Mouse (Mus musculus) v-Abl transformed pro-B cells (cell line): ENCODE measurements around the gene Flnb.

Experiments used
- in situ Hi-C, 2 experiments: fragments of 400-800 bp; cut with MboI; formaldehyde crosslinking; loops; one replicate each; pipeline ENCODE4 v1.15.1; 2025; ENCODE audit not compliant: unreplicated experiment in 2 of 2

The Flnb gene

GRCm38 (mm10) chr14:7824651-7825268, 7.0 kb downstream of the Flnb start:
- in situ Hi-C loops = no loop called here

- in situ Hi-C loops = no loop called here
Observed at GRCm38 (mm10) chr14:7826151-7826937, 8.6 kb downstream of the Flnb start.

GRCm38 (mm10) chr14:7829181-7829580, 11.4 kb downstream of the Flnb start:
- in situ Hi-C loops = no loop called here

- in situ Hi-C loops = no loop called here
Observed at GRCm38 (mm10) chr14:7831770-7832439, 14.1 kb downstream of the Flnb start.

GRCm38 (mm10) chr14:7832440-7832783, 14.7 kb downstream of the Flnb start:
- in situ Hi-C loops = no loop called here

GRCm38 (mm10) chr14:7833458-7833857, 15.7 kb downstream of the Flnb start:
- in situ Hi-C loops = no loop called here

- in situ Hi-C loops = no loop called here
Observed at GRCm38 (mm10) chr14:7838564-7839089, 20.9 kb downstream of the Flnb start.

- in situ Hi-C loops = no loop called here
Observed at GRCm38 (mm10) chr14:7839950-7840514, 22.3 kb downstream of the Flnb start.

- in situ Hi-C loops = no loop called here
Observed at GRCm38 (mm10) chr14:7842631-7843332, 25.0 kb downstream of the Flnb start.

- in situ Hi-C loops = no loop called here
Observed at GRCm38 (mm10) chr14:7846696-7847095, 28.9 kb downstream of the Flnb start.

- in situ Hi-C loops = no loop called here
Observed at GRCm38 (mm10) chr14:7847746-7848232, 30.0 kb downstream of the Flnb start.

GRCm38 (mm10) chr14:7850913-7851312, 33.2 kb downstream of the Flnb start:
- in situ Hi-C loops = no loop called here

GRCm38 (mm10) chr14:7851543-7852065, 33.8 kb downstream of the Flnb start:
- in situ Hi-C loops = no loop called here

GRCm38 (mm10) chr14:7853691-7854090, 35.9 kb downstream of the Flnb start:
- in situ Hi-C loops = no loop called here

GRCm38 (mm10) chr14:7854366-7854765, 36.6 kb downstream of the Flnb start:
- in situ Hi-C loops = no loop called here

- in situ Hi-C loops = no loop called here
Observed at GRCm38 (mm10) chr14:7855101-7855500, 37.3 kb downstream of the Flnb start.

GRCm38 (mm10) chr14:7855501-7855900, 37.7 kb downstream of the Flnb start:
- in situ Hi-C loops = no loop called here

- in situ Hi-C loops = no loop called here
Observed at GRCm38 (mm10) chr14:7856348-7856747, 38.6 kb downstream of the Flnb start.

- in situ Hi-C loops = no loop called here
Observed at GRCm38 (mm10) chr14:7857835-7858234, 40.1 kb downstream of the Flnb start.

- in situ Hi-C loops = no loop called here
Observed at GRCm38 (mm10) chr14:7858430-7858829, 40.7 kb downstream of the Flnb start.
